Mouse (Mus musculus): ENCODE measurements at regions not wholly inside any gene's neighbourhood (a gene's known extent, or its start where the extent isn't known, plus 50 kb on each side); places are given as distances from the start of the nearest gene placed in this dataset.

GRCm38 (mm10) chr10:8951236-8951825, 65.5 kb upstream of the Sash1 start:
- DNase-seq (ENCODE audit: low spot score in 2 of 2), result no peak

DNA sequence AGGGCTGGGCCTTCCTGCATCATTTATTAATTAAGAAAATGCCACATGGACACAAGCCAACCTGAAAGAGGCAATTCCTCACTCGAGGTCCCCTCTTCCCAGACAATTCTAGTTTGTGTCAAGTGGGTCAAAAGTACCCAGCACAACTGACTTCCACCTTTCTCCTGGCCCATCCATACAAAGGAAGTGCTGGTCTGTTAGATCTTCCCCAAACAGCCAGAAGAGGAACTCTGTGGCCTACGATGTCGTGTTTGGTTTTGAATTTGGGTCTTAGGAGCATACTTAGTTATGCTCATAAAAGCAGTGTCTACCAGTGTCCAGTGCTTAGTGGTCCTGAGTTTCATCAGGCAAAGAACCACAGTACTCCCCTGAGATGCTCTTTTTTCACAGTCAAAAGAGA, 62.4 kb upstream of the Sash1 start:
- no peak for DNase-seq (ENCODE audit: low spot score in 2 of 2)

DNA sequence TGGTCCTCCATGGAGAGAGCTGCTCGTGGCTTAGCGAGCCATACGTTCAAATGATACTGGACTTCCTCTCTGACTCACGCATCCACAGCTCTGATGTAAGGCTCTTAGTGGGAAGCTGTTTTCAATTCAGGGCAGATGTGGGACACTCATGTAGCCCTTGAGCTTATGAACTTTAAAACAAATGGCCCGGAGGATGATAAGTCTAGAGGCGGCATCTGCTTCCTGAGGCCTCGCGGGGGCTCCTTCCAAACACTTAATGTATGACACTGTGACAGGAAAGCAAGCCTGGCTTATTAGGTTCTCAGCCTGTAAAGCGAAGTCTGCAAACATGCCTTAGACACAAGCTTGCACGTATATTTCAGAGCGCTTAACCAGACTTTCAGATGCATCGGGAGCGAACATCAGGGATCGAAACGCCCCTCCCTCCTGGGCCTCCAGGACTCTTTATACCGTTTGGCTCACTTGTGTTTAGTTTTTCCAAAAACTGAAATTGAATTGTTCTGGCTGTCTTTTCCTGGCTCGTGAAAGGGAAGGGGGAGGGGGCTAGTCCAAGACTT, 59.4 kb upstream of the Sash1 start:
- DNase-seq (ENCODE audit: low spot score in 2 of 2), result no peak

DNA sequence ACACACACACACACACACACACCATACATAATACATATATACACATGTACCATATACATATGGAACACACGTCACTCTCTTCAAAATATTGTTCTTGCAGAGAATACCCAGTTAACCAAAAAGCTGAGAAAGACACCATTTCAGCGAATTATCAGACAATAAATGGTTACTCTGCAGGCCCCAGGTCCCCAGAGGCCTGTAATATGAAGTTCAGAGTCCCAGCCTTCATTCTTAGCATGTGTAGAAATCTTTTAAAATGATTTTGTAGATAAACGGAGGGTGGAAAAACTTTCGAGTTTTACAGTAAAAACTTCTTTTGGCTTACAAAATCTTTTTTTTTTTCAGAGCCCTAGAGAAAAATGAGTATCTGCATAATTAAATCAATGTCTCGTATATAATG, 58.7 kb upstream of the Sash1 start:
- no peak for DNase-seq (ENCODE audit: low spot score in 2 of 2)

DNA sequence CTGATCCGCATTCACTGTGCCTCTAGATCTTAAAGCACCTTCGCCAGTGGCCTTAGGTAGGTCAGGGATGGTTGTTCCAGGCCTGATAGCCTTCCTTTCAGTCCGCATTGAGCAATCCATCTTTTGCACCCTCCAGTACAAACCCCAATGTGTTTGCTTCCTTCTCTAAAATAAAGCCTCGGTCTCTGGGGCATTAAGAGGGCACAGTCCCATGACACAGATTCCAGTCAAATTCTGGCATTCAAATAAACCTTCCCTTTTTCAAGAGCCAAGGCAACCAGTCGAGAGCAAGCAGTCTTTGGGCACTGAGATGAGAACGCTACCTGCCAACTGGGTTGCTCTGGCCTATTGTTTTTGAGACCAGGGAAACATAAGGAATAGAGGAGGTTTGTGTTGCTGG, 57.8 kb upstream of the Sash1 start:
- DNase-seq (ENCODE audit: low spot score in 2 of 2), result no peak

- DNase-seq (ENCODE audit: low spot score in 2 of 2), result no peak
Observed at GRCm38 (mm10) chr10:8942967-8943471, 57.1 kb upstream of the Sash1 start.

GRCm38 (mm10) chr10:8936369-8936768, 50.5 kb upstream of the Sash1 start:
- DNase-seq (ENCODE audit: low spot score in 2 of 2), result no peak

Measured in right cerebral cortex, adult 2 months (tissue).